Mouse (Mus musculus) E14TG2a.4 (cell line): ENCODE measurements at regions not wholly inside any gene's neighbourhood (a gene's known extent, or its start where the extent isn't known, plus 50 kb on each side); places are given as distances from the start of the nearest gene placed in this dataset.

ENCODE experiments used
- CTCF ChIP-seq: conservative IDR thresholded peaks from 2 replicates; pipeline ENCODE4 v1.5.1; 2014; ENCODE audit warnings: low read length
- NANOG ChIP-seq: IDR thresholded peaks from 2 replicates; pipeline ENCODE4 v1.6.1; 2014; ENCODE audit warnings: borderline replicate concordance, low read length, mixed read lengths

DNA sequence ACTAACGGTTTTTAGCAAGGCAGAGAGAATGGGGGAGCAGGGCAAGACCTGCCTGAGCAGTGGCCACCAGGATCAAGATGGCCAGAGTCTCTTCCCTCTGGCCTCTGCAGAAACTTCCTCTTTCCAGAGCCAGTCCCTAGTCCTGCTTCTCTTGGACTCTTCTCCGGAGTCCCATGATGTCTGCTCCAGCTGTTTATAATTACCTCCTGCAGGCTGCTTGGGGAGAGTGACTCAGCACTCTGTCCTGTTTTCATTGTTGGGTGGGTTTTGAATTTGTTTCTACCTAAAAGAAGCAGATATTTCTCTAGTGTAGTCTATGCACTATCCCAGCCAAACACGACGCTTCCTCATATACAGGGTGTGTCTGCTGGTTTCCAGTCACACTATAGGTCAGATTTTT is 312.4 kb downstream of the Gm826 start:
- no peak for TF ChIP-seq CTCF
- no peak for TF ChIP-seq NANOG
